Mouse (Mus musculus) heart, postnatal 0 days (tissue): ENCODE results near the gene Galnt10.

Experiments
- CTCF ChIP-seq: IDR thresholded peaks from 2 replicates; pipeline ENCODE4 v1.5.1; 2016; ENCODE audit warnings: antibody characterized with exemption, control low read depth, low read depth
- EP300 ChIP-seq: IDR thresholded peaks from 2 replicates; pipeline ENCODE4 v1.6.1; 2016; ENCODE audit warnings: antibody characterized with exemption, low read depth

GRCm38 (mm10) chr11:57652923-57653660 is 7.8 kb downstream of the Galnt10 start:
- TF ChIP-seq EP300 (no peak), CTCF (no peak)
